Mouse (Mus musculus) kidney, postnatal 14 days (tissue): ENCODE results near the gene Arfgef2.

Experiments
- DNase-seq: peaks from one replicate; pipeline ENCODE4 v3.0.0; 2022; ENCODE audit warnings: mixed read lengths

The Arfgef2 gene

GRCm38 (mm10) chr2:166910536-166910935, 105.1 kb downstream of the Arfgef2 start:
- no peak for DNase-seq

- DNase-seq = no peak
These were observed 118.6 kb downstream of the Arfgef2 start for GRCm38 (mm10) chr2:166923971-166924370.

DNA sequence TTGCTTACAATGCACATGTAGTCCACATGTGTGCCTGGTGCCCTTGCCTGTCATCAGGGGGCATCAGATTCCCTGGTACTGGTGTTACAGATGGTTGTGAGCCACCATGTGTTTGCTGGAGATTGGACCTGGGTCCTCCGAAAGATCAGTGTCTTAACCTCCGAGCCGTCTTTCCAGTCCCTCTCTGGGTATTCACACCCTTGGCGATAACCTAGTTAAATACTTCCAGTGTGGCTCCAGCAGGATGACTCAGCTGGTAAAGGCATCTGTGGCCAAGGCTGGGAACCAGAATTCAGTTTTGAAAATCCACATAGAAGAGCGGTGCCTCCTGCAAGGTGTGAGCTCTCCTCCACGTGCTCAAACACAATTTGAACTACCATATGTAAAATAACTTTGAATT, 128.6 kb downstream of the Arfgef2 start:
- DNase-seq = no peak

DNA sequence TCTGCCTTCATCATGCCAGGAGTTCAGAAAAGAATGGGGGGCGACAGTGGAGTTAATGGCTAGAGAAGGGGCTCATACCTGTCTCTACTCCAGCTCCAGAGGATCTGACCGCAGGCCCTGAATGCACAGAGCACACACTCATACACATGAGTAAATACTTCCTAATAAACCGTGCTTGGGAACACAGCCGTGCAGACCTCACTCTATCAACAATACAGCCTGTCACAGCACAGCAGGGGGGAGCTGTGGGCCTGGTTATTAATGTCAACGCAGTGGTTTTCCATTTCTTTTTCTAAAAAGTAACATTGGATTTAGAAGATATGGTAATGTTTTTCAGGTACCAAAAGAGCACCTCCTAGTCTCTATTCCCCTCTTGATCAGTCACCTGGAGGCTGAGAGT, 129.0 kb downstream of the Arfgef2 start:
- DNase-seq = no peak

DNA sequence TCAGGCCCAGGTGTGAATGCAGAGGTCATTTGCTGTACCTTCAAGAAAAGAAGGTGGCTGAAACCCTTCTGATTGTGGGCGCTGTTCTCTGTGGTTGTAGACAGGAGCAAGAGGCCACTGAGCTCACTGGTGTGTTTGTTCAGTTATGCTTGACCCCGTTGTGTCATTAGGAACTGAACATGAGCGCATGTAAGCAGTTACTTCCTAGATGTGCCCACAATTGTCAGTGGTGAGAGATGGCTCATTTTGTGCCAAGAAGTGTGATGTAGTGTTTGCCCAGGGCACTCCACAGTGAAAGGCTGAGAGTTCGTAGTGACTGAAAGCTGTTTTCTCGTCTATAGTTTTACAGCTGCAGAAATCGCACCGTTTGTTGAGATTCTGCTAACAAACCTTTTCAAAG, 130.2 kb downstream of the Arfgef2 start:
- no peak for DNase-seq

DNA sequence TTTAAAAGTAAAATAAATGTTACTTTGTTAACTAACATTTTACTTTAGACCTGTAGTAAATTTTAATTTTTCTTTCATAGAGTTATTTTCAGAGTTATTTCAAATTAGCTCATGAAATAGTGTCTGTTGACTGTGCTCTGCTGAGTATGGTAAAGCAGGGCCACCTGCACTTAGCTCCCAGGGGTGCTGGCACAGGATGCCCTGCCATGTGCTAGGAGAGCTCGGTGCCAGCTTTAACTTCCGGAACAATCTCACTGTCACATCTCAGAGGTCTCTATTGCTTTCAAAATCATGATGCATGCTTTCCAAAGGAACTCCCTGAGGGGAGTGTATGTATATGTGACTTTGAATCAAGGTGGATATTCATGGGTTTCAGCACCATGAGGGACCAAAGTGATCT, 130.8 kb downstream of the Arfgef2 start:
- no peak for DNase-seq

- DNase-seq = no peak
These were observed 137.8 kb downstream of the Arfgef2 start for GRCm38 (mm10) chr2:166943146-166943545.

GRCm38 (mm10) chr2:166944346-166944745, 139.0 kb downstream of the Arfgef2 start:
- no peak for DNase-seq

DNA sequence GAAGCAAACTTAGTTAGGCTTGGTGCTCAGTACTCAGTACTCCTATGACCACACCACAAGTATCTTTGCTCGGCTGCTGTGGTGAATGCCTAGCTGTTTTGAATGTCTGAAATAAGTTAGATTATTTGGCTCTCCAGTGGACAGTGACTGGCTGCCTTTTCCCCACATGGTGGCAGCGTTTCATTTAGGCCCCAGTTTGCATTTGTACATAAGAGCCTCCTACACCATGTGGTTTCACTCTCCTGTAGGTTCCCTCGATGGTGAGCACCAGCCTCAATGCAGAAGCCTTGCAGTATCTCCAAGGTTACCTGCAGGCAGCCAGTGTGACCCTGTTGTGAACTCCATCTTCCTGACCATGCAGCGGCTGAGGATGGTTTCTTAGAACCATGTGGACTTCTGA, 140.1 kb downstream of the Arfgef2 start:
- peak; percentile 23 for DNase-seq
